Mouse (Mus musculus): ENCODE data around the gene Phf14. TPM values are rescaled to one million over a fixed set of nuclear protein-coding genes. Genes with fewer than 3 reads are reported as not detected.
A peak's percentile ranks its signal among the peaks of the same experiment; 100 is the strongest.

Phf14 gene
- total and polyA plus RNA-seq, 2 experiments from 2014 or later, result 81.5 to 86.2 TPM

DNA sequence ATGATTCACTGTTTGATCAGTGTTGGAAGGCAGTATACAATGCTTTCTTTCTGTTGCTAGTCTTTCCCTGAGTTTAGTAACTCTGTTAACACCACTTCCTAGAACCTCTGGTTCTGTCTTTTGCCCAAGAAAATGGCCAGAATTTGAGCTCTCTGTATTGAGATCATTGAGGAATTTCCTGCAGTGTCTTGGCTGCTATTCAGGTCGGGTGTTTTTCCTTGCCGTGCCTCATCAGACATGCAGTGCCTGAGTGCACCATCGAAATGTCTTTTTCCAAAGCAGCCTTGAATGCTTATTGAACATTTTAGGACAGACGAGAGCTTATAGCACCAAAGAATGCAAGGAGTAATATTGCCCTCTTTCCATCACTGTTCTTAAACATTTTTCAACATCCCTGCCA is 127.0 kb downstream of the Phf14 start:
- no peak overlapping the region for H3K9ac ChIP-seq (replicated peaks; ENCODE audit: low read length)
- 0 out of 2 replicates have a peak, but pooled peaks have one; percentile 43 for ATAC-seq
- H3K9me3 ChIP-seq (ENCODE audit: low read length), result no peaks in the 10 kb centered on the region; the same call in 1 of the 2 replicates
- H3K4me1 ChIP-seq (ENCODE audit: insufficient read depth, low read length), result no peaks in the 10 kb centered on the region
- no peaks in the 10 kb centered on the region for H3K36me3 ChIP-seq (ENCODE audit: insufficient read depth, low read length)
- peak; percentile 33 for DNase-seq (ENCODE audit: low spot score)
- H3K4me3 ChIP-seq (ENCODE audit: low read length), result no peak overlapping the region
- H3K27me3 ChIP-seq (ENCODE audit: insufficient read depth, low read length), result no peaks in the 10 kb centered on the region
- H3K4me2 ChIP-seq (ENCODE audit: low read depth, low read length), result no peak overlapping the region
- 22% methylated on average over 4 of the region's 4 CpGs for WGBS
- no peak for TF ChIP-seq CTCF (IDR thresholded peaks at IDR 0.05; ENCODE audit: low read depth)
- H3K27ac ChIP-seq, result no peak overlapping the region

DNA sequence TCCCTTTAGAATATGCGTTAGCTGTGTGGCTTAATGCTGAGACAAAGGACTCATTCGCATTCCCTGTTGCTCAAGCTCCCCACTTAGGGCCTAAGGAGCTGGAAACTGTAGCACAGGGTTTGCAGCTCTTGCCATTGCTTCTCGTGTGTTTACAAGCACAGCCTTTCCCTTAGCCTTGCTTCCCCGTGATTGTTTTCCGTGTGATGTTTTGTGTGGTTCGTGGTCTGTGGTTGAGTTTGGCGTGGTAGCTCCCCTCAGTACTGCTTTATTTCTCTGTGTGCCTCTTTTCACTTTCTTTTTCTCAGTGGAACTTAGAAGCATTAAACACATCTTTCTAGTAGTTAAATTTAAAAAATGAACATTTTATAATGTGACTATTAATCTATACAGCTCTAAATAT is 130.7 kb downstream of the Phf14 start:
- WGBS, result 75% methylated on average over 7 of the region's 7 CpGs

DNA sequence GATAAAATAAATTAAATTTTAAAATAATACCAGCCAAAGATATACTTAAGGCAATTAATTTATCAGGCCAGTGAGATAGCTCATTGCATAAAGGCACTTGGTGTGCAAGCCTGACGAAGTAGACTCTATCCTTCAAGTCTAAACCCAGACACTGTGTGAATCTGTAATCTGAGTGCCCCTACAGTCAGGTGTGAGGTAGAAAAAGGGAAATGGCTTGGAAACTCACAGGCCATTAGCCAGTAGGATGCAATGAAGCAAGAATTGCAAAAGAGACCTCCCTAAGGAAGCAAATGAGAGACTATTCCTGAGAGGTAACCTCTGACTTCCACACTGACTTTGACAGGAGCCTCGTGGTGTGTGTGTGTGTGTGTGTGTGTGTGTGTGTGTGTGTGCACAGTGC is 145.3 kb downstream of the Phf14 start:
- ATAC-seq (no peak), DNase-seq (ENCODE audit: low spot score) (no peak)
- no peaks in the 10 kb centered on the region for H3K4me1 ChIP-seq (ENCODE audit: insufficient read depth, low read length)
- no peak for TF ChIP-seq CTCF (IDR thresholded peaks at IDR 0.05; ENCODE audit: low read depth)
- WGBS, result 72% methylated on average over 2 of the region's 2 CpGs
- H3K9me3 ChIP-seq (ENCODE audit: low read length), result no peaks in the 10 kb centered on the region
- H3K9ac ChIP-seq (replicated peaks; ENCODE audit: low read length), result no peak overlapping the region
- H3K36me3 ChIP-seq (ENCODE audit: insufficient read depth, low read length), result no peaks in the 10 kb centered on the region
- H3K27ac ChIP-seq, result no peak overlapping the region
- no peak overlapping the region for H3K4me2 ChIP-seq (ENCODE audit: low read depth, low read length)
- H3K27me3 ChIP-seq (ENCODE audit: insufficient read depth, low read length), result no peaks in the 10 kb centered on the region
- H3K4me3 ChIP-seq (ENCODE audit: low read length), result no peak overlapping the region

More for the DNA sequence above, 130.7 kb downstream of the Phf14 start:
- H3K4me3 ChIP-seq (ENCODE audit: low read length), result no peak overlapping the region
- no peak for TF ChIP-seq CTCF (IDR thresholded peaks at IDR 0.05; ENCODE audit: low read depth)
- no peak for ATAC-seq
- DNase-seq (ENCODE audit: low spot score), result no peak
- H3K4me1 ChIP-seq (ENCODE audit: insufficient read depth, low read length), result no peaks in the 10 kb centered on the region
- no peaks in the 10 kb centered on the region for H3K36me3 ChIP-seq (ENCODE audit: insufficient read depth, low read length)
- no peak overlapping the region for H3K4me2 ChIP-seq (ENCODE audit: low read depth, low read length)
- H3K9ac ChIP-seq (replicated peaks; ENCODE audit: low read length), result no peak overlapping the region
- H3K27ac ChIP-seq, result no peak overlapping the region
- H3K27me3 ChIP-seq (ENCODE audit: insufficient read depth, low read length), result no peaks in the 10 kb centered on the region
- H3K9me3 ChIP-seq (ENCODE audit: low read length), result no peaks in the 10 kb centered on the region

DNA sequence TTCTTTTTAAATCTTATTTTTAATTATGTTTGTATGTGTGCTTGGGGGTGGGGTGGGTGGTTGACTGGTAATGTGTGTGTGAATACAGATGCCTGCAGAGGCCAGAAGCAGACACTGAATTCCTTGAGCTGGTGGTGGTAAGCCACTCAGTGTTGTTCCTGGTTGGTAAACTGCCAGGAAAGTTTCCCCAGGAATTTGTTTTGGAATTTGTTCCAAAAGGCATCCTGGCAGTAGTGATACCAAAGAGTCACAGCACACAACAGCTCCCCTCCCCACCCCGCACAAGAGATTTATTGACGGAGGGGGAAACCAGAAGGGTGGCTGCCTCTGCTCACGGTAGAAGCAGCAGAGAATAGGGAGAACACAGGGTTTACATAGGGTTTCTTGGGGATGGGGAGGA is 146.5 kb downstream of the Phf14 start:
- no peak overlapping the region for H3K4me3 ChIP-seq (ENCODE audit: low read length)
- TF ChIP-seq CTCF (IDR thresholded peaks at IDR 0.05; ENCODE audit: low read depth), result no peak
- no peaks in the 10 kb centered on the region for H3K36me3 ChIP-seq (ENCODE audit: insufficient read depth, low read length)
- no peak for DNase-seq (ENCODE audit: low spot score)
- H3K9ac ChIP-seq (replicated peaks; ENCODE audit: low read length), result no peak overlapping the region
- H3K27ac ChIP-seq, result no peak overlapping the region
- H3K4me2 ChIP-seq (ENCODE audit: low read depth, low read length), result no peak overlapping the region
- H3K4me1 ChIP-seq (ENCODE audit: insufficient read depth, low read length), result no peaks in the 10 kb centered on the region
- no peaks in the 10 kb centered on the region for H3K27me3 ChIP-seq (ENCODE audit: insufficient read depth, low read length)
- WGBS, result 42% methylated on average over 3 of the region's 3 CpGs
- no peak for ATAC-seq
- no peaks in the 10 kb centered on the region for H3K9me3 ChIP-seq (ENCODE audit: low read length)

DNA sequence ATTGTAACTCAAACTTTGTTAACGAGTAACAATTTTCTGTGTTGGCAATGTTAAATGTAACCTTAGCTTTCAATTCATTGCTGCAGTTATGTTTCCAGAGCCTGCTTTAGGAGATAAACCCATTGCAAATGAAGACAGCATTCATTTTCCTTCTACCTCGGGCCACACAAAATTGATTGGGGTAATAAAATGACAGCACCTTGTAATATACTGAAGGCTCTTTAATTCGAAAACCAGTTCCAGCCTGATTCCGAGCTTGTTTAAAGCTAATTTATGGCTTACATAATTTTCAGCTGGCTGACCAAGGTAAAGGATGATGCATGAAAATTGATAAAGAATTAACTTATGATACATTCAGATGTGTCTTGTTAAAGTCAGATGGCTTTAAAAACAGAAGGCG is 151.1 kb downstream of the Phf14 start:
- no peaks in the 10 kb centered on the region for H3K4me1 ChIP-seq (ENCODE audit: insufficient read depth, low read length)
- no peak for TF ChIP-seq CTCF (IDR thresholded peaks at IDR 0.05; ENCODE audit: low read depth)
- H3K27ac ChIP-seq, result no peak overlapping the region
- H3K36me3 ChIP-seq (ENCODE audit: insufficient read depth, low read length), result no peaks in the 10 kb centered on the region
- WGBS, result 84% methylated on average over 5 of the region's 5 CpGs
- ATAC-seq (no peak), DNase-seq (ENCODE audit: low spot score) (no peak)
- no peak overlapping the region for H3K4me2 ChIP-seq (ENCODE audit: low read depth, low read length)
- H3K9ac ChIP-seq (replicated peaks; ENCODE audit: low read length), result no peak overlapping the region
- H3K9me3 ChIP-seq (ENCODE audit: low read length), result no peaks in the 10 kb centered on the region
- H3K4me3 ChIP-seq (ENCODE audit: low read length), result no peak overlapping the region
- H3K27me3 ChIP-seq (ENCODE audit: insufficient read depth, low read length), result no peaks in the 10 kb centered on the region

DNA sequence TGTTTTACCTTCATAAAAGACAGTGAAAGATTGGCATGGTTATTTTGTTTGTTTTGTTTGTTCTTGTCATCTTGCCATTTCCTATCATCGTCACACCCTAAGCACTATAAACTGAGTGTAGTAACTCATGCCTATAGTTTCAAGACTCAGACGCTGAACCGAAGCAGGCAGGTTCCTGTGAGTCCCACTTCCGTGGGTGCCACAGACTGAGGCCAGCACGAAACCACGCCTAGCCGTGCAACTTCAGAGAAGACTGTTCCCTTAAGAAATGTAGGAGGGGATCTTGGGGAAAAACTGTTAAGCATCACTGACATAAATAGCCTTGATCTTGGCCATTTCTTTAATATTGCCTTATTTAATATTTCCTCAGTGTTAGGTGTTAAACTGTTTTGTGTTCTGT is 152.4 kb downstream of the Phf14 start:
- DNase-seq (ENCODE audit: low spot score), result no peak
- H3K36me3 ChIP-seq (ENCODE audit: insufficient read depth, low read length), result no peaks in the 10 kb centered on the region
- TF ChIP-seq CTCF (IDR thresholded peaks at IDR 0.05; ENCODE audit: low read depth), result no peak
- no peak overlapping the region for H3K9ac ChIP-seq (replicated peaks; ENCODE audit: low read length)
- H3K4me1 ChIP-seq (ENCODE audit: insufficient read depth, low read length), result no peaks in the 10 kb centered on the region
- no peak overlapping the region for H3K27ac ChIP-seq
- H3K4me3 ChIP-seq (ENCODE audit: low read length), result no peak overlapping the region
- no peak overlapping the region for H3K4me2 ChIP-seq (ENCODE audit: low read depth, low read length)
- no peak for ATAC-seq
- no peaks in the 10 kb centered on the region for H3K9me3 ChIP-seq (ENCODE audit: low read length)
- 89% methylated on average over 7 of the region's 7 CpGs for WGBS
- H3K27me3 ChIP-seq (ENCODE audit: insufficient read depth, low read length), result no peaks in the 10 kb centered on the region

DNA sequence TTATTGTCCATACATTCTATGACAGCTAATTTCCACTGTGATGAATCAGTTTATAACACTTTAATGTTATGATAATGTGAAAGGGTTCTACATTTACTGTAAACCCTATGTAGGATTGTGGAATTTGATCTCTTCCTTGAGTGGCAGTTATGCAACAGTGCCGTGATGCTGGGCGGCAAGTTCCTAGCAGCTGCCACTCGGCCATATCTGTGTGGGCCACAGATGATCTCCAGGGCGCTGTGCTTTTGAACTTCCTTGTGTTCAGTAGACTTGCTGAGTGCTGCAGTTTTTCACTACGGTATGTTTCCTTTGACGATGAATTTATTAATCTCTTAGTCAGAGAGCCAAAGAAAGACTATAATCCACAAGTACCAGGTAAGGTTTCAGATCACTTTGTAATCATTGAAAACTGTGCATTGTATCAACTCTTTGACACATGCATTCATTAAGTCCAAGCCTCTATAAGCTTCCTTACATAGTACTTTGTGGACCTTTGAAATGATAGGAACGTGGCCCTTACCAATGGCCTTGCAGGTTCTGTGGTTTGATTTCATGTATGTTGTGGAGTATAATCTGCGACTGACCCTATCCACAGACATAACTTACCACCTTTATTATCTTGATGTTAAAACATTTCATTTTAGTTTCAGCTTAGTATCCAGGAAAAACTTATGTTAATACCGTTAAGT is 153.0 kb downstream of the Phf14 start:
- 88% methylated on average over 9 of the region's 9 CpGs for WGBS
- no peak for TF ChIP-seq CTCF (IDR thresholded peaks at IDR 0.05; ENCODE audit: low read depth)
- H3K4me2 ChIP-seq (ENCODE audit: low read depth, low read length), result no peak overlapping the region
- no peaks in the 10 kb centered on the region for H3K4me1 ChIP-seq (ENCODE audit: insufficient read depth, low read length)
- no peaks in the 10 kb centered on the region for H3K36me3 ChIP-seq (ENCODE audit: insufficient read depth, low read length)
- H3K4me3 ChIP-seq (ENCODE audit: low read length), result no peak overlapping the region
- DNase-seq (ENCODE audit: low spot score) (no peak), ATAC-seq (no peak)
- no peak overlapping the region for H3K9ac ChIP-seq (replicated peaks; ENCODE audit: low read length)
- H3K27ac ChIP-seq, result no peak overlapping the region
- no peaks in the 10 kb centered on the region for H3K27me3 ChIP-seq (ENCODE audit: insufficient read depth, low read length)
- H3K9me3 ChIP-seq (ENCODE audit: low read length), result no peaks in the 10 kb centered on the region

All from hindbrain, postnatal 0 days (tissue).